Mouse (Mus musculus): ENCODE measurements around the gene Cyb5b. TPM values are rescaled to one million over a fixed set of nuclear protein-coding genes. Genes with fewer than 3 reads are reported as not detected.
"Not testable (repeated sequence)": the region's sequence is repeated elsewhere in the genome, so short reads cannot be mapped to it uniquely, and the experiment has no call there.

The Cyb5b gene
- polyA plus RNA-seq, 1 experiment from 2014 or later: 165 TPM

DNA sequence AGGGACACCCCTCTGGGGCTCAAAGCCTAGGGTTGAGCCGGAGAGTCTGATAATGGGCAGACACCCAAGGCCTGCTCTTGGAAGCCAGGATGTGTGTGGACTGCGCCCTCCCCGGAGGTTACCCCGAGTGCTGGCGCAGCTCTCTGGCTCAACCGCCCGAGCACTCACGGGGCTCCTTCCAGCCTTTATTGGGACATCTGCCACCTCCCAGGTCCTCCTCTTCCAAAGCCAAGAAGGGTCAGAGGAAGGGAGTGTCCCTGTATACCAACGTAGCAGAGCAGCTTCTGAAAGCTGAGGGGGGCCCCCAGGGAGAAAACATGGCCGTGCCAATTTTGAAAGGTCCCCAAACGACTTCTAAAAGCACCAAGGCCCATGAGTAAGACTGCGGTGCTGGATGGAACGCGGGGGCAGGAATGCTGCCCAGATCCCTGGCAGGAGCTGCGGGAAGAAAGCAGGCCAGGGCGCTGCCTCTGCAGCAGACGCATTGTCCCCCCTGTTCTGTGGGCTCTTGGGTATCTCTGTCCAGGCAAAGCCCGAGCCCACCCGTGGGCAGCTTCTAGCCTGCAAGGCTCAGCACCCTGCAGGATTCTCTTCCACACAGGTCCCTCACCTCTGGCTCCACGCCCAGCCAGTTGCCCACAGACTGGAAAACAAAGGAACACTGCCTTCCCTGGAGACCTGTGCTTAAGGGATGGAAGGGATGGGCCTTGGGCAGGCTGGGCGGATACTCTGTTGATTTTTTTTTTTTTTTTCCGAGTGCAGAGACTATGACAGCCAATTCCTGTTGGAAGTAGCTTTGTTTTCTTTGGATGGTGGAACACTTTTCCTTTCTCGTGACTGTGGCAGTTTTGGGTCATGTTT lies 55.5 kb downstream of the Cyb5b start:
- Histone ChIP-seq H3K4me3 (ENCODE audit: low read depth, low read length) (no peak overlapping the region), H3K27me3 (ENCODE audit: control insufficient read depth, insufficient read depth, low read length) (no peaks in the 10 kb centered on the region), H3K9me3 (ENCODE audit: control insufficient read depth, low read length) (no peaks in the 10 kb centered on the region), H3K4me2 (replicated peaks; ENCODE audit: low read depth, low read length) (no peak overlapping the region), H3K9ac (ENCODE audit: low read depth, low read length) (no peak overlapping the region), H3K36me3 (ENCODE audit: control insufficient read depth, insufficient read depth, low read length) (no peaks in the 10 kb centered on the region), H3K27ac (ENCODE audit: low read depth, low read length) (no peak overlapping the region), H3K4me1 (replicated peaks; ENCODE audit: control insufficient read depth, insufficient read depth, low read length) (0 out of 2 replicates have a peak, but pooled peaks cover 2% of the 10 kb centered on the region)
- ATAC-seq (ENCODE audit: low FRiP score): no peak
- DNase-seq (ENCODE audit: low spot score): no peak
- WGBS: 77% methylated on average over 23 of the region's 23 CpGs

DNA sequence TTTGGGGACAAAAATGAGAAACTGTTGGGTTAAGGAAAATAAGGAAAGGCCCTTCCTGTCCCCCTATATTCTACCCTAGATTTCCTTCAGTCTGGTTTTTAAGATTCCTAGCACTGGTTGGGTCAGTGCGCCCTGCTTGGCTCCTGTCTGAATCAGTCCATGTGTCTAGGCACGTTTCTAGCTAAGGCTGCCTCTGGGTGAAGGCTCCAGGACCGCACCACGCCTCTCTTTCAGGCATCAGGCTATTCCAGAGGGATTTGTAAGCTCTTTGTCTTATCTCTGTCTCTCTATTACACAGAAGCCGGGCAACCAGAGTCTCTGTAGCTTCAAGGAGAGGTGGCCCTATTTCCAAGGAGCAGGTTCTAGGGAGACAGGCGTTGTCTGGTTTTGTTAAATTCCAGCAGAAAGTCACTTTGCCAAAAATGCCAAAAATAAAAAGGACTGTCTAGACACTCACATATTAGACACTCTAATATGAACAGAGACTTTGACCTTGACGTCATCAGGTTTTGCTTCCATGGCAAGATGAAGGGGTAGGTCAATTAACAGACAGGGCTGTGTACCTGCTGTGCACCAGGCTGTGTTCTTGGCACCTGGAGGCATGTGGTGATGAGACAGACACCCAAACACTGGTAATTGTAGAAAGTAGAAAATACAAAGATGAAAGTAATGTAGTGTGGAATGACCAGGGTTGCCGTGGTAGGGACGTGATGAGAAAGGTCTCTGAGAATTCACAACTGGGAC lies 56.5 kb downstream of the Cyb5b start:
- DNase-seq (ENCODE audit: low spot score) (no peak), ATAC-seq (ENCODE audit: low FRiP score) (no peak)
- Histone ChIP-seq H3K9ac (ENCODE audit: low read depth, low read length) (no peak overlapping the region), H3K4me1 (replicated peaks; ENCODE audit: control insufficient read depth, insufficient read depth, low read length) (0 out of 2 replicates have a peak, but pooled peaks cover 2% of the 10 kb centered on the region), H3K27me3 (ENCODE audit: control insufficient read depth, insufficient read depth, low read length) (no peaks in the 10 kb centered on the region), H3K27ac (ENCODE audit: low read depth, low read length) (no peak overlapping the region), H3K36me3 (ENCODE audit: control insufficient read depth, insufficient read depth, low read length) (no peaks in the 10 kb centered on the region), H3K4me2 (replicated peaks; ENCODE audit: low read depth, low read length) (no peak overlapping the region), H3K4me3 (ENCODE audit: low read depth, low read length) (no peak overlapping the region), H3K9me3 (ENCODE audit: control insufficient read depth, low read length) (no peaks in the 10 kb centered on the region)
- WGBS: 81% methylated on average over 9 of the region's 9 CpGs

GRCm38 (mm10) chr8:107209185-107209584 lies 58.7 kb downstream of the Cyb5b start:
- 88% methylated on average over 7 of the region's 7 CpGs for WGBS
- Histone ChIP-seq H3K9ac (ENCODE audit: low read depth, low read length) (no peak overlapping the region), H3K4me3 (ENCODE audit: low read depth, low read length) (no peak overlapping the region), H3K36me3 (ENCODE audit: control insufficient read depth, insufficient read depth, low read length) (no peaks in the 10 kb centered on the region), H3K4me2 (replicated peaks; ENCODE audit: low read depth, low read length) (no peak overlapping the region), H3K27me3 (ENCODE audit: control insufficient read depth, insufficient read depth, low read length) (no peaks in the 10 kb centered on the region), H3K4me1 (replicated peaks; ENCODE audit: control insufficient read depth, insufficient read depth, low read length) (0 out of 2 replicates have a peak, but pooled peaks cover 2% of the 10 kb centered on the region), H3K9me3 (ENCODE audit: control insufficient read depth, low read length) (no peaks in the 10 kb centered on the region), H3K27ac (ENCODE audit: low read depth, low read length) (no peak overlapping the region)
- ATAC-seq (ENCODE audit: low FRiP score): no peak
- DNase-seq (ENCODE audit: low spot score): no peak

DNA sequence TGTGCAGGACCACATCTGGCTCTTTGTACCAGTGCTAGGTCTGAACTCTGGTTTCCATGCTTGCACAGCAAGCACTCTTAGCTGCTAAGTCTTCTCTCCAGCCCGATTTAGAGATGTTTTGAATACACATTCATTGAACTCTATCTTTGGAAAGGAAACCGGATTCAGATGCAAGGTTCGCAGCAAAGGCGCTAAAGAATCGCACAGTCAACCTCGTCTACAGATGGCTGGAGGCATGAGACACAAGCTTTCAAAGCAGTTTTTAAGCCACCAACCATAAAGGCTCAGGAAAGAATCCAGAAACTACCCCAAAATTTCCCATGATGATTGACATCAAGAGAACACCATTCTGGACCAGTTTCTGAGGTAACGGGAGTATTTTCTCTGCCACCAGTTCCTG lies 61.6 kb downstream of the Cyb5b start:
- Histone ChIP-seq H3K9ac (ENCODE audit: low read depth, low read length) (no peak overlapping the region), H3K4me1 (replicated peaks; ENCODE audit: control insufficient read depth, insufficient read depth, low read length) (0 out of 2 replicates have a peak, but pooled peaks cover 2% of the 10 kb centered on the region), H3K9me3 (ENCODE audit: control insufficient read depth, low read length) (no peaks in the 10 kb centered on the region), H3K4me2 (replicated peaks; ENCODE audit: low read depth, low read length) (no peak overlapping the region), H3K27ac (ENCODE audit: low read depth, low read length) (no peak overlapping the region), H3K27me3 (ENCODE audit: control insufficient read depth, insufficient read depth, low read length) (no peaks in the 10 kb centered on the region), H3K4me3 (ENCODE audit: low read depth, low read length) (no peak overlapping the region), H3K36me3 (ENCODE audit: control insufficient read depth, insufficient read depth, low read length) (no peaks in the 10 kb centered on the region)
- no peak for ATAC-seq (ENCODE audit: low FRiP score)
- WGBS: 89% methylated on average over 7 of the region's 7 CpGs
- DNase-seq (ENCODE audit: low spot score): no peak

DNA sequence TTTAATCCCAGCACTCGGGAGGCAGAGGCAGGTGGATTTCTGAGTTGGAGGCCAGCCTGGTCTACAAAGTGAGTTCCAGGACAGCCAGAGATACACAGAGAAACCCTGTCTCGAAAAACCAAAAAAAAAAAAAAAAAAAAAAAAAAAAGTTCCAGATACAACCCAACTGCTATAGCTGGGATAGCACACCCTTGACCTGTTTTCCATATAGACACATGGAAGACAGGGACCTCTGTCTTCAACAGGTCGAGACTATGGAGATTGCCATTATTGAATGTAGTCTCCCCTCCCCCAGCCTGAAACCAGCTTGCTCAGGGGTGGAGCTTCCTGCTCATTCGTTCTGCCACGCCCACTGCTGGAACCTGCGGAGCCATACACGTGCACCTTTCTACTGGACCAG lies 66.8 kb downstream of the Cyb5b start:
- H3K4me3 ChIP-seq (ENCODE audit: low read depth, low read length); H3K4me2 ChIP-seq (replicated peaks; ENCODE audit: low read depth, low read length): not testable (repeated sequence)
- 90% methylated on average over 4 of the region's 7 CpGs for WGBS

GRCm38 (mm10) chr8:107218091-107218490 lies 67.7 kb downstream of the Cyb5b start:
- no peak overlapping the region for H3K4me3 ChIP-seq (ENCODE audit: low read depth, low read length)
- WGBS: 90% methylated on average over 8 of the region's 8 CpGs
- H3K9ac ChIP-seq (ENCODE audit: low read depth, low read length): no peak overlapping the region
- DNase-seq (ENCODE audit: low spot score): no peak
- no peaks in the 10 kb centered on the region for H3K4me1 ChIP-seq (replicated peaks; ENCODE audit: control insufficient read depth, insufficient read depth, low read length)
- ATAC-seq (ENCODE audit: low FRiP score): no peak
- H3K9me3 ChIP-seq (ENCODE audit: control insufficient read depth, low read length): no peaks in the 10 kb centered on the region
- no peaks in the 10 kb centered on the region for H3K27me3 ChIP-seq (ENCODE audit: control insufficient read depth, insufficient read depth, low read length)
- H3K27ac ChIP-seq (ENCODE audit: low read depth, low read length): no peak overlapping the region
- no peaks in the 10 kb centered on the region for H3K36me3 ChIP-seq (ENCODE audit: control insufficient read depth, insufficient read depth, low read length)
- H3K4me2 ChIP-seq (replicated peaks; ENCODE audit: low read depth, low read length): no peak overlapping the region

More for the DNA sequence above, 66.8 kb downstream of the Cyb5b start:
- H3K4me1 ChIP-seq (replicated peaks; ENCODE audit: control insufficient read depth, insufficient read depth, low read length); H3K27me3 ChIP-seq (ENCODE audit: control insufficient read depth, insufficient read depth, low read length); ATAC-seq (ENCODE audit: low FRiP score); H3K27ac ChIP-seq (ENCODE audit: low read depth, low read length); DNase-seq (ENCODE audit: low spot score); H3K36me3 ChIP-seq (ENCODE audit: control insufficient read depth, insufficient read depth, low read length); H3K9me3 ChIP-seq (ENCODE audit: control insufficient read depth, low read length); H3K9ac ChIP-seq (ENCODE audit: low read depth, low read length): not testable (repeated sequence)

GRCm38 (mm10) chr8:107219078-107219477 lies 68.6 kb downstream of the Cyb5b start:
- 81% methylated on average over 2 of the region's 2 CpGs for WGBS
- no peaks in the 10 kb centered on the region for H3K9me3 ChIP-seq (ENCODE audit: control insufficient read depth, low read length)

DNA sequence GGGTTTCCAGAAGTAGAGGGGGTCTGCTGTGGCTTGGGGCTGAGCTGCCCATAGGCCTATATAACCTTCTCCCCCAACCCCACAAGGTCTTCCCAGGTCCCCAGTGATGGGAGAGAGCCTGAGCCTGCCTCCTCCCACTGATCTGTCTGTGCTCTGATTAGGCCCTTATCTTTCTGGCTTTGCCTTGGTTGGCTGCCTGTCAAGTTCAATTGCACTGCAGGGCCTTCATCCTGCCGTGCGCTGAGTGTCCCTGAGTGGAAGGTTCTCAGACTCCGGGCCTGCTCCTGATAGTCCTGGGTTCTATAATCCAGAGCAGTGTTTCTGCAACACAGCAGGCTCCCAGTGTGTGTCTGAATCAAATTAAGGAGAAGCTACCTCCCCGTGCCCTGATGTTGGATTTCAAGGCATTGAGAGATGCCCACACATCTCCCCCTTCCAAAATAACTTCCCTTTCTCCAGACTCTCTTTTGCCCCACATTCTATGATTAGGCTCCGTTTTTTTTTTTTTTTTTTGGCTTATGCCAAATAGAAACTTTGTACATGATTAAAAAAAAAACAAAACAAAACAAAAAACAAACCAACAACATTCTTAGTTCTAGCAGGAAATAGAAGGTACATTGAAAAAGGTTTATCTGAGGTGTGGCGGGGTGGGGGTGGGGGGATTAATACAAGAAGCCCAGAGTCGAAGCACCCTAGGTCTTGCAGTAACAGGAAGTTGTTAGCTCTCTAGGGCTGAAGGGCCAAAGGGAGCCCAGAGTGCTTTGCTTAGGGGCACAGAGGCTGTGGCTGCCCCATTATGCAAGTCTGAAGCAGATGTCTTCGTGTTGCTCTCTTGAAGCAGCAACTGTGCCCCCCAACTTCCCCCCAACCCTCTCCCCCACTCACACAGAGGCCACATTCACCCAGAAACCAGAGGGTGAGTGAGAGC lies 71.7 kb downstream of the Cyb5b start:
- WGBS: 74% methylated on average over 8 of the region's 8 CpGs
- Histone ChIP-seq H3K4me1 (replicated peaks; ENCODE audit: control insufficient read depth, insufficient read depth, low read length) (no peaks in the 10 kb centered on the region), H3K9ac (ENCODE audit: low read depth, low read length) (no peak overlapping the region), H3K4me3 (ENCODE audit: low read depth, low read length) (no peak overlapping the region), H3K27ac (ENCODE audit: low read depth, low read length) (no peak overlapping the region), H3K4me2 (replicated peaks; ENCODE audit: low read depth, low read length) (no peak overlapping the region), H3K27me3 (ENCODE audit: control insufficient read depth, insufficient read depth, low read length) (no peaks in the 10 kb centered on the region), H3K9me3 (ENCODE audit: control insufficient read depth, low read length) (no peaks in the 10 kb centered on the region), H3K36me3 (ENCODE audit: control insufficient read depth, insufficient read depth, low read length) (no peaks in the 10 kb centered on the region)
- ATAC-seq (ENCODE audit: low FRiP score) (no peak), DNase-seq (ENCODE audit: low spot score) (no peak)

More at GRCm38 (mm10) chr8:107219078-107219477, 68.6 kb downstream of the Cyb5b start:
- DNase-seq (ENCODE audit: low spot score) (no peak), ATAC-seq (ENCODE audit: low FRiP score) (no peak)
- no peaks in the 10 kb centered on the region for H3K36me3 ChIP-seq (ENCODE audit: control insufficient read depth, insufficient read depth, low read length)
- no peak overlapping the region for H3K27ac ChIP-seq (ENCODE audit: low read depth, low read length)
- no peak overlapping the region for H3K4me3 ChIP-seq (ENCODE audit: low read depth, low read length)
- no peak overlapping the region for H3K4me2 ChIP-seq (replicated peaks; ENCODE audit: low read depth, low read length)
- no peak overlapping the region for H3K9ac ChIP-seq (ENCODE audit: low read depth, low read length)
- H3K4me1 ChIP-seq (replicated peaks; ENCODE audit: control insufficient read depth, insufficient read depth, low read length): no peaks in the 10 kb centered on the region
- no peaks in the 10 kb centered on the region for H3K27me3 ChIP-seq (ENCODE audit: control insufficient read depth, insufficient read depth, low read length)
